Mouse (Mus musculus): ENCODE measurements around the gene Vwa2. TPM values are rescaled to one million over a fixed set of nuclear protein-coding genes. Genes with fewer than 3 reads are reported as not detected.

The Vwa2 gene
- polyA plus RNA-seq, 2 experiments = 4.3 to 5.9 TPM

- Histone ChIP-seq H3K9me3 (ENCODE audit: control insufficient read depth, low read length) (no peaks in the 10 kb centered on the region), H3K27me3 (ENCODE audit: control insufficient read depth, insufficient read depth, low read length) (no peaks in the 10 kb centered on the region), H3K9ac (ENCODE audit: low read depth, low read length, severe bottlenecking) (no peak overlapping the region), H3K36me3 (ENCODE audit: control insufficient read depth, insufficient read depth, low read length) (no peaks in the 10 kb centered on the region), H3K4me1 (ENCODE audit: control insufficient read depth, insufficient read depth, low read length) (peaks cover 5% of the 10 kb centered on the region; the same call in 1 of the 2 replicates), H3K4me3 (replicated peaks; ENCODE audit: low read length) (no peak overlapping the region), H3K4me2 (replicated peaks; ENCODE audit: low read depth, low read length, severe bottlenecking) (no peak overlapping the region), H3K27ac (replicated peaks; ENCODE audit: low read depth, low read length) (no peak overlapping the region)
- ATAC-seq (ENCODE audit: low FRiP score, low read depth) (no peak), DNase-seq (ENCODE audit: low spot score) (peak; percentile 65)
- no peak for TF ChIP-seq POLR2A (IDR thresholded peaks at IDR 0.05; ENCODE audit: borderline replicate concordance, extremely low read depth, insufficient read depth, insufficient read length)
- 56% methylated on average over 9 of the region's 9 CpGs for WGBS
Measured at GRCm38 (mm10) chr19:56835340-56835739, 38.7 kb upstream of the Vwa2 start.

- no peak overlapping the region for H3K27ac ChIP-seq (replicated peaks; ENCODE audit: low read depth, low read length)
- no peak overlapping the region for H3K4me3 ChIP-seq (replicated peaks; ENCODE audit: low read length)
- no peaks in the 10 kb centered on the region for H3K9me3 ChIP-seq (ENCODE audit: control insufficient read depth, low read length)
- H3K4me1 ChIP-seq (ENCODE audit: control insufficient read depth, insufficient read depth, low read length) = peaks cover 5% of the 10 kb centered on the region; the same call in 1 of the 2 replicates
- H3K36me3 ChIP-seq (ENCODE audit: control insufficient read depth, insufficient read depth, low read length) = no peaks in the 10 kb centered on the region
- peak; percentile 57; the same call in 1 of the 2 replicates for ATAC-seq (ENCODE audit: low FRiP score, low read depth)
- H3K4me2 ChIP-seq (replicated peaks; ENCODE audit: low read depth, low read length, severe bottlenecking) = no peak overlapping the region
- no peak overlapping the region for H3K9ac ChIP-seq (ENCODE audit: low read depth, low read length, severe bottlenecking)
- no peak for DNase-seq (ENCODE audit: low spot score)
- TF ChIP-seq POLR2A (IDR thresholded peaks at IDR 0.05; ENCODE audit: borderline replicate concordance, extremely low read depth, insufficient read depth, insufficient read length) = no peak
- no peaks in the 10 kb centered on the region for H3K27me3 ChIP-seq (ENCODE audit: control insufficient read depth, insufficient read depth, low read length)
- 30% methylated on average over 17 of the region's 17 CpGs for WGBS
Measured at GRCm38 (mm10) chr19:56838942-56839706, 34.9 kb upstream of the Vwa2 start.

- 81% methylated on average over 12 of the region's 12 CpGs for WGBS
Measured at GRCm38 (mm10) chr19:56842974-56843373, 31.1 kb upstream of the Vwa2 start.

GRCm38 (mm10) chr19:56852590-56852989, 21.5 kb upstream of the Vwa2 start:
- no peak for TF ChIP-seq POLR2A (IDR thresholded peaks at IDR 0.05; ENCODE audit: borderline replicate concordance, extremely low read depth, insufficient read depth, insufficient read length)
- Histone ChIP-seq H3K27ac (replicated peaks; ENCODE audit: low read depth, low read length) (no peak overlapping the region), H3K36me3 (ENCODE audit: control insufficient read depth, insufficient read depth, low read length) (no peaks in the 10 kb centered on the region), H3K4me3 (replicated peaks; ENCODE audit: low read length) (no peak overlapping the region), H3K4me1 (ENCODE audit: control insufficient read depth, insufficient read depth, low read length) (no peaks in the 10 kb centered on the region), H3K4me2 (replicated peaks; ENCODE audit: low read depth, low read length, severe bottlenecking) (no peak overlapping the region), H3K27me3 (ENCODE audit: control insufficient read depth, insufficient read depth, low read length) (no peaks in the 10 kb centered on the region), H3K9me3 (ENCODE audit: control insufficient read depth, low read length) (no peaks in the 10 kb centered on the region), H3K9ac (ENCODE audit: low read depth, low read length, severe bottlenecking) (no peak overlapping the region)
- ATAC-seq (ENCODE audit: low FRiP score, low read depth) = no peak
- no peak for DNase-seq (ENCODE audit: low spot score)

More at GRCm38 (mm10) chr19:56842974-56843373, 31.1 kb upstream of the Vwa2 start:
- Histone ChIP-seq H3K36me3 (ENCODE audit: control insufficient read depth, insufficient read depth, low read length) (no peaks in the 10 kb centered on the region), H3K9me3 (ENCODE audit: control insufficient read depth, low read length) (peaks cover 3% of the 10 kb centered on the region; the same call in 1 of the 2 replicates), H3K27ac (replicated peaks; ENCODE audit: low read depth, low read length) (no peak overlapping the region), H3K4me2 (replicated peaks; ENCODE audit: low read depth, low read length, severe bottlenecking) (no peak overlapping the region), H3K4me3 (replicated peaks; ENCODE audit: low read length) (no peak overlapping the region), H3K9ac (ENCODE audit: low read depth, low read length, severe bottlenecking) (no peak overlapping the region), H3K27me3 (ENCODE audit: control insufficient read depth, insufficient read depth, low read length) (no peaks in the 10 kb centered on the region), H3K4me1 (ENCODE audit: control insufficient read depth, insufficient read depth, low read length) (peaks cover 5% of the 10 kb centered on the region; the same call in 1 of the 2 replicates)
- DNase-seq (ENCODE audit: low spot score) = no peak
- no peak for ATAC-seq (ENCODE audit: low FRiP score, low read depth)
- TF ChIP-seq POLR2A (IDR thresholded peaks at IDR 0.05; ENCODE audit: borderline replicate concordance, extremely low read depth, insufficient read depth, insufficient read length) = no peak

GRCm38 (mm10) chr19:56856455-56856854, 17.6 kb upstream of the Vwa2 start:
- Histone ChIP-seq H3K4me3 (replicated peaks; ENCODE audit: low read length) (no peak overlapping the region), H3K4me2 (replicated peaks; ENCODE audit: low read depth, low read length, severe bottlenecking) (no peak overlapping the region), H3K9me3 (ENCODE audit: control insufficient read depth, low read length) (no peaks in the 10 kb centered on the region), H3K27me3 (ENCODE audit: control insufficient read depth, insufficient read depth, low read length) (no peaks in the 10 kb centered on the region), H3K36me3 (ENCODE audit: control insufficient read depth, insufficient read depth, low read length) (no peaks in the 10 kb centered on the region), H3K4me1 (ENCODE audit: control insufficient read depth, insufficient read depth, low read length) (peaks cover 4% of the 10 kb centered on the region), H3K9ac (ENCODE audit: low read depth, low read length, severe bottlenecking) (no peak overlapping the region), H3K27ac (replicated peaks; ENCODE audit: low read depth, low read length) (no peak overlapping the region)
- TF ChIP-seq POLR2A (IDR thresholded peaks at IDR 0.05; ENCODE audit: borderline replicate concordance, extremely low read depth, insufficient read depth, insufficient read length) = no peak
- DNase-seq (ENCODE audit: low spot score) (no peak), ATAC-seq (ENCODE audit: low FRiP score, low read depth) (no peak)
- 37% methylated on average over 5 of the region's 5 CpGs for WGBS
